Mouse (Mus musculus) subcutaneous adipose tissue, adult 2 months (tissue): Measurements from ENCODE around the gene Sec22c. TPM values are rescaled to one million over a fixed set of nuclear protein-coding genes. Genes with fewer than 3 reads are reported as not detected.

ENCODE experiments used
- polyA plus RNA-seq: library from polyadenylated mRNA; depleted of rRNA; stranded (reverse); fragments of >200 nt; gene quantifications from 2 replicates; pipeline ENCODE4 v1.2.3, GENCODE M21; 2012; ENCODE audit warnings: low replicate concordance; rRNA removed

The Sec22c gene
- polyA plus RNA-seq, result 9.1 and 9.3 TPM in 2 replicates

DNA sequence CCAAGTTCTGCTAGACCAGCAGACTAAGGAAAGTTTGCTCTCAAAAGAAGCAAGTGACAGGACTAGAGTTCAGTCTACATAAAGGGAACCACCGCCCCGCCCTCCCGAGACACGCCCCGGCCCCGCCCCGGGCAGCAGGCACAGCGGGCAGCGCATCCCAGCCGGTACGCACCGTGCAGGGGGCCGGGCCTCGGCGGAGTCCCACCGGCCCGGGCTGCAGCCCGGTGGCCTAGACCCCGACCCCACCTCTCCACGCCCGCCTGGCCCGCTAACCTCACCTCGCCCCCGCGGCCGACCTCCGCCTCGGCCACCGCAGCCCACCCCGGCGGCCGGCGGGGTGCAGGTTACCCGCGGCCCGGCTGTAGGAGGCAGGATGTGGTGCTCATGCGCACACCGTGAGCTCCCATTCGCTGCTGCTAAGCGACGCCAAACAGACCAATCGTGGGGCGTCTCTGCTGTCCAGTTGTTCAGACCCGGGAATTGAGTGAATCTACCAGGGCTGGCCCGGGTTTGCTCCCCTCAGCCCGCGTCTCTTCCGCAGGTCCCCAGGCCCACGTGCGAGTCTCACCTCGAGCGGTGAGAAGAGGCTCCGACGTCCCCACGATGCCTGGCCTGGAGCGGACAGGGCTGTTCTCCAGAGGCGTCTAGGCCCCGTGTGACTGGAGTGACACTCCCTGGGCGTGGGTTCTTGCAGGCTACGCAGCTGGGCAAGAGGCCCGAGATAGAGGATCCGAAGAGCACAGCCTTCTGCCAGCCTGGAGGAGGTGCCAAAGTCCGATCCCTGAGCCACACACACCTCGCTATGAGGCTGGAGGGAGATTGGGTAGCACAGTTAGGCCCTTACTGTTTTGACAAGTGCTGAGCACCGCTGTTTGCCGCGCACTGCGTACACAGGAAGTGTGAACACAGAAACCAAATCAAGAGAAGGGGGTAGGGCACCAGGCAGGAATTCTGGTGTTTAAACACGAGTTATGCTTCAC, at the start of gene Sec22c:
Gene Sec22c, minus strand, starts transcription at position 845 of the 980 bp plus-strand sequence.

DNA sequence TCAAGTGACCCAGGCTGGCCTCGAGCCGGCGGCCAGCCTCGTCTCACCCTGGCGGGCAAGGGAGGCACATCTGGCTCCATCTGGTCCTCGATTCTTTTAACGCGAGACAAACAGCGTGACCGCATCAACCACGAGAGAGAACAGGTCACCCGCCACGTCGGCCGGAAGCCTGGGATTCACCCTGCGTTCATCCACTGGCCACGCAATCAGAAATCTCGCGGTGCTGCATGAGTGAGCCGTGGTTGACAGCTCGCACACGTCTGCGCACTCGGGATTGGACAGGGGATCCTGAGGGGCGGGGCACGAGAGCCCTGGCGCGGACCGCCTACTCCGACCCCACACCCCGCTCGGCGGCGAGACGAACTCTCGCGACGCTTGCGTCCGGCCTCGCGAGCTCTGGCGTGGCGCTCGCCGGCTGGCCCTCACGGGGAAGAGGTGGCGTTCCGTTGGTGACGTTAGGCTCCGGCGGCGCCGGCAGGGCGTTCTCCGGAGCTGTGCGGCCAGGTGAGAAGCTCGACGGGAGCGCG, 13.6 kb upstream of the Sec22c start, which contains the start of gene Nktr:
Gene Nktr, plus strand, starts transcription at position 378 of the 527 bp plus-strand sequence.

DNA sequence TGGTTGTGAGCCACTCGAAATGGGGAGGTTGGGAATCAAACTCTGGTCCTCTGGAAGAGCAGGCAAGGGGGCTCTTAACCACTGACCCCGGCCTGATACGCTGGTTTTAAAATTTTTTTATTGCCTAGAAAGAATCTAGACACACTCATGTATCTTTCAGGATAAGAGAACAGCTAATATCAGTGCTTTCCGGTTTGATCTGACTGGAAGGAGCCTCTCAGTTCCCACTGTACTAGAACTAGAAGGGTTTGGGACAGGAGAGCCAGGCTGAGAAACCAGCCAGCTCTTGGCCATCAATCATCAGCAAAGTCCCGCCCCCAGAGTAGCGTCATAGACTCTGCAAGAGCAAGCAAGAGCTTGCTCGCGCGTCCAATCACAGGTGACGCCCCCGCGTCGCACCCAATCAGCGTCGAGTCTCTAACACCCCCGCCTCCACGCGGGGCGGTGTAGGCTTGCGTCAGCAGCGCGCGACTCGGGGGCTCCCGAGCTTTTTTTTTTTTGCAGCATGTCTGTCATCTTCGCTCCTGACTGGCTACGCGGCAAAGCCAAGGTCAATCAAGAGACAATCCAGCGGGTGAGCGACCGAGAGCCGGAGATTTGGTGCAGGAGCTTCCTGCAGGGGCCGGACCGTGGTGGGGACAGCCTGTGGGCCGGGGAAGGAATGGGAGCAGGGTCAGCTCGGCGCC, 4.8 kb upstream of the Sec22c start, which contains the start of gene Ss18l2:
Gene Ss18l2, plus strand, starts transcription at position 432 of the 686 bp plus-strand sequence.

DNA sequence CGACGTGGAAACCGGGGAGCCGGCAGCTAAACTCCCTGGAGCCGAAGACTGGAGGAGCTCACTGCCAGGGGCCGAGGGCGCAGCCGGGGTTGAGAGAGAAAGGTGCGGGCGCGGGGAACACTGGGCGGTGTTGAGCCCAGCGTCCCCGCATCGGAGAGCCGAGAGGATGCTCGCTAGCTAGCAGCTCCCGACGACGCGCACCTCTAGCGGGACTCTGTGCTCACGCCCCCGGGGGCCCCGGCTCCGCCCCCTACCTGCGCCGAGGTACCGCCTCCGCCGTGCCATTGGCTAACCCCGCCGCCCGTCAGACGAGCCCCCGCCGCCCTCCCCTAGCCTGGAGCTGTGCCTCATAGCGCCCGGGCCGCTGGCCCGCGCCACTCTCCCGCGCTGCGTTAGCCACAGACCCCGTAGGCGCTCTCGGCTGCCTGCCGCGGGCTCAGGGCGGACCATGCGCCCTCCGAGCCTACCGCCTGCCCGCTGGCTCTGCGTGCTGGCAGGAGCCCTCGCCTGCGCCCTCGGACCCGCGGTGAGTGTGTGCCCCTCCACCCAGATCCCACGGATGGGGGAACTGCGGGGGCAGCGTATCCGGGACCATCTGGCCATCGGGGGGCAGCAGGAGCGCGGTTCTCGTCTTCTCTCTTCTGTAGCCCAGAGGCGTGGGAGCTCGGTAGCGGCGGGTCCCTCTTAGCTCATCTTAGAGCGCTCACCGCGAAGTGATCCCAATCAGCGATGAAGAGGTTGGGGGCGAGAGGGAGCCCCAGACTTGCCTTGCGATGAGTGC, 62.7 kb downstream of the Sec22c start, which contains the start of gene Vipr1:
Gene Vipr1, plus strand, starts transcription at position 316 of the 781 bp plus-strand sequence.

DNA sequence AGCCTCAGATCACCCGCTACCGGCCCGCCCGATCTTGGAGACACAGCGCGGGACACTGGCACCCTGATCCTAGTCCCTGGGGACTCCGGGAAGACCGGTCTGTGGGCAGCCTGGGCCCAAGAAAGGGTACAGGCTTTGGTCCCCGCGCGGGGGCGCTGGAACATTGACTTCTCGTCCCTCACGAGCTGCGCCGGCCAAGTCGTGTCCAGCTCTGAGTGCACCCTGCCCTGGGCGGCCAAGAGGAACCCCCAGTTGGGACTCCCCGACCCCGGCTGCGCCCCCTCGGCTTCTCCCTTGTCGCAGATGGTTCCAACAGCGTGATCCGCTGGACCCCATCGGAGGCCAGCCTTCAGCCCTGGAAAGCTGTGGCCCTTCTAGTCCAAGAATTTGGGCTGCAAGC, 63.3 kb downstream of the Sec22c start, which contains the start of gene Lyzl4:
Gene Lyzl4, minus strand, starts transcription at position 96 of the 400 bp plus-strand sequence.

Other genes with a start within 250 kb of the Sec22c start
- gene Cck, start 209.8 kb downstream of the Sec22c start, polyA plus RNA-seq, result 0.99 and 1.6 TPM in 2 replicates
- gene Lyzl4, start 63.4 kb downstream of the Sec22c start, polyA plus RNA-seq, result 0.15 TPM in 1 of 2 replicates, not detected in the other
- 0.89 and 1.6 TPM in 2 replicates for gene Vipr1, start 62.8 kb downstream of the Sec22c start, polyA plus RNA-seq
- 27.2 and 43.5 TPM in 2 replicates for gene Ss18l2, start 4.8 kb upstream of the Sec22c start, polyA plus RNA-seq
- gene Nktr, start 13.7 kb upstream of the Sec22c start, polyA plus RNA-seq, result 48.9 and 84.0 TPM in 2 replicates
- gene Zfp651, start 53.8 kb upstream of the Sec22c start, polyA plus RNA-seq, result 36.5 and 71.2 TPM in 2 replicates
- not detected in 2 replicates for gene Klhl40, start 72.1 kb upstream of the Sec22c start, polyA plus RNA-seq
- gene Hhatl, start 87.0 kb upstream of the Sec22c start, polyA plus RNA-seq, result 0.11 and 4.7 TPM in 2 replicates
- gene Ccdc13, start 134.0 kb upstream of the Sec22c start, polyA plus RNA-seq, result 0.40 TPM in 1 of 2 replicates, not detected in the other
- gene Higd1a, start 152.9 kb upstream of the Sec22c start, polyA plus RNA-seq, result 22.2 and 37.1 TPM in 2 replicates
- 4.4 and 8.6 TPM in 2 replicates for gene Ackr2, start 192.9 kb upstream of the Sec22c start, polyA plus RNA-seq
- 0.14 and 0.41 TPM in 2 replicates for gene Cyp8b1, start 210.8 kb upstream of the Sec22c start, polyA plus RNA-seq
- gene Fam198a, start 245.5 kb upstream of the Sec22c start, polyA plus RNA-seq, result 2.0 and 8.1 TPM in 2 replicates